Mouse (Mus musculus) heart, postnatal 0 days (tissue): ENCODE results near the gene Tns1.

ENCODE experiments used
- CTCF ChIP-seq: IDR thresholded peaks from 2 replicates; pipeline ENCODE4 v1.5.1; 2016; ENCODE audit warnings: antibody characterized with exemption, control low read depth, low read depth
- EP300 ChIP-seq: IDR thresholded peaks from 2 replicates; pipeline ENCODE4 v1.6.1; 2016; ENCODE audit warnings: antibody characterized with exemption, low read depth

DNA sequence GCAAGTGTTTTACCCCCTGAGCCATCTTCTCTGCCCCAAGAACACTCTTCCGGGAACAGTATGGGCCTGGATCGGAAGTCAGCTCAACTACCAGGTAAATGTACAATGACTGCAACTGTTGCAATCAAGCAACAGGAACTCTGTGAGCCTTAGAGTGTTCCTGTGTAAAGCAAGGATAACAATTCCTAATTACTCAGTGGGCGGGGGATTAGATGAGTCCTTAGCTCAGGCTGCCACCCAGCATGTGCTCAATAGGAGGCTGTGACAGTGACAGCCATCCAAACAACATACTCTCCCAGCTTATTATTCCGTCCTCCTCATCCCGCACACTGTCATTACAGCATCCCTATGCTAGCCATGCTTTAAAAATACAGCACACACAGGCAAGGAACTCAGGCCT is 200.0 kb downstream of the Tns1 start:
- TF ChIP-seq CTCF (no peak), EP300 (no peak)
